Mouse (Mus musculus) liver, adult 2 months (tissue): Measurements from ENCODE around the gene Lima1. TPM values are rescaled to one million over a fixed set of nuclear protein-coding genes. Genes with fewer than 3 reads are reported as not detected.

Source experiments
- DNase-seq: peaks from one replicate; pipeline ENCODE4 v3.0.0-alpha.2; 2011; ENCODE audit warnings: low read depth, low spot score; ENCODE audit errors: extremely low read depth
- H3K27ac ChIP-seq: fragments of 200-500 bp; replicated peaks from 2 replicates; pipeline ENCODE4 v1.5.1; 2012; ENCODE audit warnings: low read depth, mild to moderate bottlenecking, control low read depth, inconsistent platforms, low read length; ENCODE audit not compliant: insufficient read depth
- H3K27me3 ChIP-seq: fragments of 200-500 bp; 2 replicates; pipeline ENCODE4 v1.6.1; 2012; ENCODE audit warnings: mild to moderate bottlenecking, moderate library complexity, low read length, inconsistent platforms; ENCODE audit not compliant: control insufficient read depth, insufficient read depth
- H3K36me3 ChIP-seq: fragments of 200-500 bp; 2 replicates; pipeline ENCODE4 v1.6.1; 2012; ENCODE audit warnings: low read length, inconsistent platforms; ENCODE audit not compliant: control insufficient read depth, insufficient read depth
- H3K4me1 ChIP-seq: fragments of 200-500 bp; 2 replicates; pipeline ENCODE4 v1.6.1; 2011; ENCODE audit warnings: low read length; ENCODE audit not compliant: control insufficient read depth, insufficient read depth
- H3K4me3 ChIP-seq: fragments of 200-500 bp; 2 replicates; pipeline ENCODE4 v1.5.1; 2011; ENCODE audit warnings: low read depth, mild to moderate bottlenecking, control low read depth, low read length, moderate library complexity; ENCODE audit not compliant: insufficient read depth
- H3K79me2 ChIP-seq: fragments of 200-500 bp; 2 replicates; pipeline ENCODE4 v1.6.1; 2012; ENCODE audit warnings: inconsistent platforms, mild to moderate bottlenecking, low read length, moderate library complexity; ENCODE audit not compliant: control insufficient read depth, insufficient read depth
- H3K9ac ChIP-seq: fragments of 200-500 bp; 2 replicates; pipeline ENCODE4 v1.6.1; 2012; ENCODE audit warnings: low read depth, mild to moderate bottlenecking, control low read depth, inconsistent platforms, low read length
- CTCF ChIP-seq: fragments of 200-500 bp; IDR thresholded peaks from 2 replicates; pipeline ENCODE4 v1.5.1; 2011; ENCODE audit warnings: low read depth, low read length, control low read depth
- POLR2A ChIP-seq: fragments of 200-500 bp; IDR thresholded peaks from 2 replicates; pipeline ENCODE4 v1.6.1; 2011; ENCODE audit warnings: low read length, control low read depth; ENCODE audit not compliant: insufficient read depth; ENCODE audit errors: extremely low read depth
- WGBS: fragments of 180-500 bp; shearing (Covaris S2); methylation state at CpG from one replicate; pipeline ENCODE4 v1.1.7; 2018; 5-methylcytosine and 5-hydroxymethylcytosine counted together
- polyA plus RNA-seq: library from polyadenylated mRNA; depleted of rRNA; stranded (reverse); fragments of >200 nt; gene quantifications from 2 replicates; pipeline ENCODE4 v1.2.3, GENCODE M21; 2012
- total RNA-seq: library from RNA; depleted of rRNA; stranded (reverse); fragments of >200 nt; gene quantifications from 2 replicates; pipeline ENCODE4 v1.2.3, GENCODE M21; 2014

Lima1 gene
- total and polyA plus RNA-seq, 2 experiments, result 11.2 to 28.9 TPM

DNA sequence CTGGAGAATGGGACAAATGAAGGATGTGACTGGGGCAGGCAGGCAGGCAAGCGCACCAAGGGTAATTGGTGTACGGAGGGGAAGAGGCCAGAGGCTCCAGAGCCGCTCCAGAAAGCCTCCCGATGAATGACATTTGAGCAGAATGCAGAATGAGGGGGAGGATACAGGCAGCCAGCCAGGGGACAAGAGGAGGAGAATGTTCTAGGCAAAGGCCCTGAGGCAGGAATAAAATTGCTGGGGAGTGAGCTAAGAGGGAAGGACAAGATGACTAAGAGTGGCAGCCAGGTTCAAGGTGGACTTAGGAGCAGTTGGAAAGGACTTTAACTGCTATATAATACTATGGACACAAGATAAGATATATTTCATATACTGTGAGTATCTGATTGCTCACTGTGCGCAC, 9.3 kb downstream of the Lima1 start:
- H3K4me3 ChIP-seq, result no peak overlapping the region
- peaks cover 7% of the 10 kb centered on the region; the same call in 1 of the 2 replicates for H3K79me2 ChIP-seq
- H3K9ac ChIP-seq, result no peak overlapping the region
- no peak for DNase-seq
- H3K27me3 ChIP-seq, result no peaks in the 10 kb centered on the region
- 20% methylated on average over 5 of the region's 5 CpGs for WGBS
- no peak for TF ChIP-seq CTCF
- no peak for TF ChIP-seq POLR2A
- peak overlapping the region; percentile 74 for H3K27ac ChIP-seq
- peaks cover 45% of the 10 kb centered on the region for H3K4me1 ChIP-seq
- no peaks in the 10 kb centered on the region for H3K36me3 ChIP-seq

DNA sequence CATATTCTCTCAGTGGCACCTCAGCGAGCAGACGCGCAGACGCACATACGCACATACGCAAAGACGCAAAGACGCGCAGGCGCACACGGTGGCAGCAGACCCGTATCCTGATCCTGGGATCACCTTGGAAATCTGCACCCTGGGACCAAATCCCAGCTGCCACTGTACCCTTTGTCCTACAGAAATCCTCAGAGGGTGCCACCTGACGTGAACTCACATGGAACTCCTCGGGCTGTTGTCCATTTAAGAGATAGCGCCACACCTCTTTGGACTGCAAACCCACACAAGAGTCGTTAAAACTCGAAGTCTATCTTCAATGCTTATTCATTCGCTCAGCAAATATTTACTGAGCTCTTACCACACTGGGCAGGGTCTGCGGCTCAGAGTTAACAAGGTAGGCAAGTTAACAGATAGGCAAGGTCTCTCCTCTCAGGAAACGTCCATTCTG, 9.7 kb downstream of the Lima1 start:
- Histone ChIP-seq H3K79me2 (peaks cover 6% of the 10 kb centered on the region; the same call in 1 of the 2 replicates), H3K36me3 (no peaks in the 10 kb centered on the region), H3K27ac (peak overlapping the region; percentile 74), H3K4me3 (no peak overlapping the region), H3K4me1 (peaks cover 45% of the 10 kb centered on the region), H3K9ac (no peak overlapping the region), H3K27me3 (no peaks in the 10 kb centered on the region)
- no peak for TF ChIP-seq POLR2A
- peak; percentile 45 for TF ChIP-seq CTCF
- WGBS, result 39% methylated on average over 20 of the region's 20 CpGs
- peak; percentile 100 for DNase-seq

DNA sequence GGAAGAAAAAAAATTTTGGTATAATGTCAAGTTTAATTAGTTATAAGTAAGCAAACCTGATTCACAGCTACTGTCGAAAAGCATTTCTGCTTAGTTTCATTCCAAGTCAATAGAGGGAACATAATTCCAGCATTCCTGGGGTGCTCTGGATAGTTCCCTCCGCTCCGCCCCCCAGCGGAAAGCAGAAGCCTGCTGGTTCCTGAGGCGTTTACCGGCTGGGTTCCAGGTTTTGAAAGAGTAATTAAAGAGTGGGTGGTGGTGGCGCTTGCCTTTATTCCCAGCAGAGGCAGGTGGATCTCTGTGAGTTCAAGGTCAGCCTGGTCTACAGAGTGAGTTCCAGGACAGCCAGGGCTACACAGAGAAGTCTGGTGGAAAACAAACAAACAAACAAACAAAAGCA, 10.2 kb downstream of the Lima1 start:
- H3K4me1 ChIP-seq, result peaks cover 45% of the 10 kb centered on the region
- TF ChIP-seq POLR2A (no peak), CTCF (peak; percentile 56)
- peak; percentile 78 for DNase-seq

DNA sequence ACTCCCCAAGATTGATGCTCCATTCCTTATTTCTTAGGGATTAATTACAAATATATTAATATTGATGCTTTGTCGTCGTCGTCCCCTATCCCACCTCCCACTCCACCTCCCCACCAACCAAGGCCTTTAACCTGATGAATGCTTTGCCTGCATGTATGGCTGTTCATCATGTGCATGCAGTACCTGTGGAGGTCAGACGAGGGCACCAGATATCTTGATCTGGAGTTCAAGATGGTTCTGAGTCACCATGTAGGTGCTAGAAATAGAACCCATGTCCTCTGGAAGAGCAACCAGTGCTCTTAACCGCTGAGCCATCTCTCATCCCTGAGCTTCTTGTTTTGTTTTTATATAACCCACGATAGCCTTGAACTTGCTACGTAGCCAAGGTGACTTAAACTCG, 11.5 kb downstream of the Lima1 start:
- Histone ChIP-seq H3K9ac (no peak overlapping the region), H3K79me2 (peaks cover 6% of the 10 kb centered on the region; the same call in 1 of the 2 replicates), H3K36me3 (no peaks in the 10 kb centered on the region), H3K27ac (peak overlapping the region; percentile 89; the same call in 1 of the 2 replicates), H3K4me1 (peaks cover 45% of the 10 kb centered on the region), H3K27me3 (no peaks in the 10 kb centered on the region), H3K4me3 (no peak overlapping the region)
- no peak for DNase-seq
- TF ChIP-seq POLR2A, result no peak
- peak; percentile 2; the same call in 1 of the 2 replicates for TF ChIP-seq CTCF
- 91% methylated on average over 8 of the region's 8 CpGs for WGBS

More for the DNA sequence above, 10.2 kb downstream of the Lima1 start:
- no peaks in the 10 kb centered on the region for H3K27me3 ChIP-seq
- H3K4me3 ChIP-seq, result no peak overlapping the region
- H3K79me2 ChIP-seq, result peaks cover 6% of the 10 kb centered on the region; the same call in 1 of the 2 replicates
- peak overlapping the region; percentile 74 for H3K27ac ChIP-seq
- 30% methylated on average over 7 of the region's 7 CpGs for WGBS
- no peak overlapping the region for H3K9ac ChIP-seq
- H3K36me3 ChIP-seq, result no peaks in the 10 kb centered on the region

DNA sequence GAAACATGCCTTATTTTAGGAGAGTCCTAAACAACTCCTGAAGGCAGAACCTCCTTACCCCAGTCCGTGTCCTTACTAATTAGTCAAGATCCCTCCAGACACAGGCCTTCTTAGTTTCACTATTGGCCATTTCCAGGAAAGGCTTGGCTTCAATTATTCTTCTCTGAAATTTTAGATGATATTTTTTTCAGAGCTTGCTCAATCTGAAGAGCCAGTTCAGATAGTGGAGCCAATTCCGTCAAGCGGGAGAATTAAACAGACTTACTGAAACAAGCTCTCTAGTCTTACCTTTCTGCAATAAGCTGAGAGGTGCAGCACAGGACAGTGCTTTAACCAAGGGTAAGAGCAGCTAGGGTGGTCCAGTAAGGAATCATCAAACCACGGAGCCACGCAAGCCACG, 11.9 kb downstream of the Lima1 start:
- H3K36me3 ChIP-seq, result no peaks in the 10 kb centered on the region
- DNase-seq, result peak; percentile 72
- H3K4me3 ChIP-seq, result no peak overlapping the region
- 59% methylated on average over 6 of the region's 6 CpGs for WGBS
- H3K27me3 ChIP-seq, result no peaks in the 10 kb centered on the region
- H3K4me1 ChIP-seq, result peaks cover 42% of the 10 kb centered on the region
- peak overlapping the region; percentile 89 for H3K27ac ChIP-seq
- H3K9ac ChIP-seq, result no peak overlapping the region
- TF ChIP-seq POLR2A (no peak), CTCF (no peak)
- peaks cover 5% of the 10 kb centered on the region; the same call in 1 of the 2 replicates for H3K79me2 ChIP-seq

DNA sequence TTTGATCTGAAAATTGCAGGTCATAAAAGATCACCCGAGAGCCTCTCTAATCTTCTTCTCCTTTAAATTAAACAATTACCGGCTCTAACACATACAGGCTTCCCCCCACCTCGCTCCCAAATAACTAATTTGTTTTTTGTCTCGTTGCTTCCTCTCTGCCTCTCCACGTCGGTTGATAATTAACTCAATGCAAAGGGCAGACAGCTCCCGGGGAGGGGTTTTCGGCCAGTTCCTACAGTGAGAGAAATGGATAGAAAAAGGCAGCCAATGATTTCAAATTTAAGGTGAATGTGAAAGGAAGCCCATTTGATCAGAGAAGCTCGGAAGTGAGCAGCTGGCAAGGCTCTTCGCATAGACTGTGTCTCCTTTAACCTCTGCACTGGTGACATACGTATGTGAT, 12.8 kb downstream of the Lima1 start:
- peak; percentile 76 for DNase-seq
- TF ChIP-seq CTCF, result no peak
- no peak overlapping the region for H3K4me3 ChIP-seq

More for the DNA sequence above, 12.8 kb downstream of the Lima1 start:
- Histone ChIP-seq H3K79me2 (peaks cover 3% of the 10 kb centered on the region; the same call in 1 of the 2 replicates), H3K27ac (peak overlapping the region; percentile 89), H3K36me3 (no peaks in the 10 kb centered on the region), H3K9ac (0 out of 2 replicates have a peak overlapping the region, but pooled peaks have one; percentile 35), H3K4me1 (peaks cover 39% of the 10 kb centered on the region), H3K27me3 (no peaks in the 10 kb centered on the region)
- WGBS, result 18% methylated on average over 11 of the region's 11 CpGs
